Mouse (Mus musculus) liver, adult 2 months (tissue): Measurements from ENCODE around the gene Dlg3.

Experiments
- CTCF ChIP-seq: fragments of 200-500 bp; IDR thresholded peaks from 2 replicates; pipeline ENCODE4 v1.5.1; 2011; ENCODE audit warnings: low read depth, low read length, control low read depth
- POLR2A ChIP-seq: fragments of 200-500 bp; IDR thresholded peaks from 2 replicates; pipeline ENCODE4 v1.6.1; 2011; ENCODE audit warnings: low read length, control low read depth; ENCODE audit not compliant: insufficient read depth; ENCODE audit errors: extremely low read depth

GRCm38 (mm10) chrX:100777655-100778234 lies 10.2 kb downstream of the Dlg3 start:
- TF ChIP-seq CTCF: no peak
- no peak for TF ChIP-seq POLR2A
